Mouse (Mus musculus): ENCODE data around the gene Tango6.
"Not testable (repeated sequence)": the region's sequence is repeated elsewhere in the genome, so short reads cannot be mapped to it uniquely, and the experiment has no call there.

Tango6 gene

DNA sequence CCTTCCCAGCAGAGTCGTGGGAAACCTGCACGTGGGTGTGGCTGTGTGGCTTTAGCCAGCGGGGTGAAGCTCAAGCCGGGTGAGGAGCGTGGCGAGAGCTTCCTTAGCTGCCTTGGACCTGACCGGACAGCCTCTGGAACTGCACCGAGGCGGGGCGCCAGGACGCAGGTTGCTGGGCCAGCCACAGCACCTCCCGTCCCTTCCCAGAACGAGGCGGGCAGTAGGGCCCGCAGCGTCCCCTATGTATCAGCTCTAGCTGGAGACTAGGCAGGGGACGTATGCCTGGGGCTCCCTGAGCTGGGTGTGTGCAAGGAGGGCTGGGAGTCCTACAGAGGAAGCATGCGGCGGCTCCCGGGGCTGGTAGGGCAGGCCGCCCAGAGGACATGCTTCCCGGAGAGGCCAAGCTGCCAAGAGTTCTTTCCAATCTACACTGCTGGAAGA, 189.1 kb downstream of the Tango6 start:
- peak; percentile 25 for DNase-seq (ENCODE audit: low read depth, low spot score)

- DNase-seq (ENCODE audit: low read depth, low spot score): no peak
These were observed 189.7 kb downstream of the Tango6 start for GRCm38 (mm10) chr8:106872454-106873034.

DNA sequence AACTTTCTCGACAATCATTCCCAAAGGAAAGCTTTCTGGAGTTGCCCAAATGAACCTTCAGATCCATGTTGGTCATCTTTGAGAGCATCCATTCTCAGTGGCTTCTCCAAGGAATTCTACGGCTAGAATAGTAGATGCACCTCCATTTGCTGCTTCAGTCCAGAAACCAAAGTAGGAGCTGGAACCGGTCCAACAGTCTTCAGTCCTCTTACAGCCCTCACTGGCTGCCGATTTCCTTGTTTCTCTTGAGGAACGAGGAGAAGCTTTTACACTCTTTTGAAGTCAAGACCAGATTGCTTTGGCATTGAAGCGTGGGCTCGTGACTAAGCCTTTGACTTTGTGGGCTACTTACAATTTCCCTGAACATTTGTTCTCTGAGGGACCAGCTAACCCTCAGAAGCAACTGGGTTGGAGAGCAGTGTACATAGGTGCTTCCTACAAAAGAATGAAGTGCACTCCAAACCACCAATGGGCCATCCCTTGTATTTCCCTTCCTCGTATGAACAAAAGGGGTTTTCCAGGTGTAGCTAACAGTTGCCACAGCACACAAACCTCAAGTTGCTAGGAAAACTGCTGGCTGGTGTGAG, 197.3 kb downstream of the Tango6 start:
- no peak for DNase-seq (ENCODE audit: low read depth, low spot score)

DNA sequence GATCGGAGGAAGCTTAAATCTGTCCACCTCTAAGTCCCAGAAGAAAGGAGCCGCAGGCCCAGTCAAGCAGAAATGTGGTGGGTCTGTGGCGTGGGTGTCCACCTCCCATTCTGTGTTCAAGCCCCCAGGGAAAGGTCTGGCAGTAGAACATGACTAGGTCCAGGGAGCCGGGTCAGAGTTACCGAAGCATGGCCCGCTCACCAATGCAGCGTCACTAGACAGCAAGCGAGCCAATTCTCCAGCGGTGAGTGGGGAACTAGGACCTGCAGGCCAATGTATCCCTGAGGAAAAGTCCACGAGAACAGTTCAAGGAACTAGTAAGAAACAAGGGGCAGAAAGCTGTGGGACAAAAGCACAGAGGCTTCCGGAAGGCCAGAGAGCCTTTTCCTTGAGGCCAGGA, 201.2 kb downstream of the Tango6 start:
- DNase-seq (ENCODE audit: low read depth, low spot score): not testable (repeated sequence)

DNA sequence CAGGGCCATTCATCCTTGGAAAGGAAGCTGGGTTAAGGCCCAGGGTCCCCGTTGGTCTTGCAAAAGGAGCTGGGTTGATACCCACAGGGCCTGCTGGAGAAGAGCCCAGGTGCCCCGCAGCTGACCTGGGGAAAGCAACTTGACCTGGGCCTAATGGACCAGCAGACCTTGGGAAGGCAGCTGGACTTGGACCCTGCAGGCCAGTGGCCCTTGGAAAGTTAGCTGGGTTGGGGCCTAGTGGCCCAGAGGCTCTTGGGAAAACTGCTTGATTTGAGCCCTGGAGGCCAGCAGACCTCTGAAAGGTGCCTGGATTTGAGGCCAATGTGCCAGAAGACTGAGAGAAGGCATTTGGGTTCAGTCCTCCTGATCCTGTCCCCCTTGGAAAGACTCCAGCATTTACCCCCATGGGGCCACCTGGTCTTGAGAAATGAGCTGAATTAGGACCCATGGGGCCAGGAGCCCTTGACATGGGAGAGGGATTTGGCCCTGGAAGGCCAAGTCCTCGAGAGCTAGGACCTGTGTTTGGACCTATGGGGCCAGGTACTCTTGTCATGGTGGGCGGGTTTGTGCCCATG, 202.0 kb downstream of the Tango6 start:
- DNase-seq (ENCODE audit: low read depth, low spot score): not testable (repeated sequence)

GRCm38 (mm10) chr8:106887336-106888189, 204.7 kb downstream of the Tango6 start:
- DNase-seq (ENCODE audit: low read depth, low spot score): peak; percentile 78

DNA sequence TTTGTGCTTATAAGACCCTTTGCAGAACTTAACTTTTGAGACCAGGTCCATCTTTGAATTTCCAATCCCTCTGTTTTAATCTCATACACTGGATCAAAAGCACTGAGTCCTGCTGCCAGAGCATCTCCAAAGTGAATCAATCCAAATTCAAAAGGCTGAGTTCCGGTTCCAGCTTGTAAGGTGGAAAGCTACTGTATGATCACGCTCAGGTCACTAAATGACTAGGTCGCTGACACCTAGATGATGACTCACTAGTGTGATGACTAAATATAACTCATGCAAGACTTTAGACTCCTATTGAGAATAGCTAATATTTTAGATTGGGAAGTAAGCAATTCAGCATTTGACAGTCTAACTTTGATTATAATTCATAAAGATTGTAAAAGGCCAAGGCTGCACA, 205.9 kb downstream of the Tango6 start:
- DNase-seq (ENCODE audit: low read depth, low spot score): no peak

- DNase-seq (ENCODE audit: low read depth, low spot score): no peak
These were observed 209.4 kb downstream of the Tango6 start for GRCm38 (mm10) chr8:106892210-106892805.

DNA sequence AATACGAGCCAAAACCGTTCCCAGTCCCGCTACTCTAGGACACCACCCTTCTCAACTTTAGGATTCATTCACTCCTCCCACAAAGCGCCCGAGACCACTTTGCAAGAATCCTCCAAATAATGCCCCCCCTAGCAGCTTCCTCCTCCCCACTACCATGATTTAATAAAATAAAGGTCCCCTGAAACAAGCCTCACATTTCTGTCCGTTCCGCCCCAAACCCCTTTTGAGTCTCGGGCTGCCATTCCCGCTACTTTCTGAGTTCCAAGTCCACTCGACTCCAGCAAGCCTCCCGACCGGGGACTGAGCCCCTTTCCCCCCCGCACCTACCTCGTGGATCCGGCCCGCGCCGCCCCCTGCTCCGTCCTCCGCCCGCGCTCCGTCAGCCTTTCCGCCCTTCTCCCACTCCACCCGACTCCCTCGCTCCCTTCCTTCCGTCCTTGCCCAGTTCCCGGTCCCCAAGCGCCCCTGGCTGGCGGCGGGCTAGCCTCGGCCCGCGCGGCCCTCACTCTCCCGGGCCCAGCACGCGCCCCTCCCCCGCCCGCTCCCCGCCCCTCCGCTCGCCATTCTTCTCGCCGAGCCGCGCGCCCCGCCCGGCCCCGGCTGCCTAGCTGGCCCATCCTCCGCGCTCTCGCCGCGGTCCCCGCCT, 210.1 kb downstream of the Tango6 start:
- DNase-seq (ENCODE audit: low read depth, low spot score): no peak

DNA sequence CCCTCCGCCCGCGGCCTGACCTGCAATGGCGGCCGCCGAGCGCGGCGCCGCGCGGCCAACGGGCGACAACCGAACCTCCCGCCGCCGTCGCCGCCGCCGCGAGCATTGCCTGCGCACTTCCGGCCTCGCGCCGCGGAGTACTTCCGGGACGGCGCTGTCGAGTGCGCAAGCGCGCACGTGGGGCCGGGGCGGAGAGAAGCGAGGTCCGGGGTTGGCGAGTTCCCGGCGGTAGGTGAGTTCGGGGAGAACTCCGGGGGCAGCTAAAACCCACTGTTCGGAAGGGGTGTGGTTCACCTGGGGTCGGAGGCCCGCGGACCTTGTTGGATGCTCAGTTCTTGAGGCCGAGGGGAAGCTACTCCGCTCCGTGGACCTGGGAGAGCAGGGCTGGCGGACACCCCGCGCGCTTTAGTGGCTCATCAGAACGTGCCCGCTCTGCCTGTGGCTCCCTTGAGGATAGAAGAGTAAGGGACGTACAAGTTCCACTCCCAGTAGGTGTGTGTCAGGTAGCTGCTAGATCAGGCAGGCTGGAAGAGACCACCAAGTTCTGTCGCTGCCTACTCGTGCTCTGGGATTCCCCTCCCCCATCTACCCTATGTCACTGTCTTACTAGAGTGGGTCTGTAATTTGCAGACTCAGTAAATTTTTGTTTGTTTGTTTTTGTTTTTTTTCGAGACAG, 210.8 kb downstream of the Tango6 start, which contains the start of gene Utp4:
TSS of gene Utp4 (plus strand) at position 156 of the 676 bp plus-strand sequence.
- DNase-seq (ENCODE audit: low read depth, low spot score): peak; percentile 77

DNA sequence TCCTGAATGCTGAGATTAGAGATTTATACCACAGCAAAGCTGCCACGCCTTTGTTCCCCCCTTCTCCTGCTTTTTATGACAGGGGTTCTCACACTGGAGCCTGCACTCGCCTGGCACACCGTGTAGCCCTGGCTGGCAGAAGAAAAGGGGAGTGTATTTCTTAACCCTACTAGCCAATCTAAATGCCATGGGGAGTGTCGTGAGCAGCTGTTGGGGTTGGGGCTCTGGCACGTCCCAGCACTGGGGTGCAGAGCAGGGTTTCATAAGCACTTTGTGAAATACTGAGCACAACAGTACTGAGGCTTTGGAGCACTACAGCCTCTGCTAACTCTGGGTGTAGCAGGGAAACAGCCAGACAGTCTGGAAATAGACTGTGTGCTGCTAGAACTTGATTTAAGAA, 216.6 kb downstream of the Tango6 start:
- DNase-seq (ENCODE audit: low read depth, low spot score): no peak
